Mouse (Mus musculus) kidney, adult 10 weeks (tissue): ENCODE data around the gene Olfr651. TPM values are rescaled to one million over a fixed set of nuclear protein-coding genes. Genes with fewer than 3 reads are reported as not detected.

Source experiments
- polyA plus RNA-seq: library from polyadenylated mRNA; stranded (reverse); fragments of 350-450 nt; fragmentation: Illumina TruSeq; extraction: RNeasy Lipid Tissue Mini Kit (QIAGEN cat#74804); gene quantifications from one replicate; pipeline ENCODE4 v1.2.3, GENCODE M21; 2014; ENCODE audit warnings: low read depth, low replicate concordance

Gene Olfr651
- polyA plus RNA-seq = not detected

DNA sequence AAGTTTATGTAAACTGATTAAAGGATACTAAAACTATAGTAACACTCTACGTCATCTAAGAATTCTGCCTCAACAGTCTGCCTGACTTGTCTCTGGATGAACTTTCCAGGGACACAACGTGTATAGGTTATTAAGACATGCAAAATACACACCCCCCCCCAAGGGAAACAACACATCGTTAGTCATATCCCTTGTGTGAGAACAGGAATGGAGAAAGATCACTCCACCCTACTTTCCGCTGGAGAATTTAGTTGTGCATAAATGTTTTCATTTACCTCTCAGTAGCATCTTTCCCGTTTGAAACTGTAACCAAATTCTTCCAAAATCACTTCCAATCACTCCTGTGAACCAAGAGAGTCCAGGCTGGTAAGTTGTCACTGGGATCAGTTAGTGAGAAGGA is at the start of gene Olfr651:
Olfr651 (plus strand) TSS at position 301 of the 400 bp plus-strand sequence.

DNA sequence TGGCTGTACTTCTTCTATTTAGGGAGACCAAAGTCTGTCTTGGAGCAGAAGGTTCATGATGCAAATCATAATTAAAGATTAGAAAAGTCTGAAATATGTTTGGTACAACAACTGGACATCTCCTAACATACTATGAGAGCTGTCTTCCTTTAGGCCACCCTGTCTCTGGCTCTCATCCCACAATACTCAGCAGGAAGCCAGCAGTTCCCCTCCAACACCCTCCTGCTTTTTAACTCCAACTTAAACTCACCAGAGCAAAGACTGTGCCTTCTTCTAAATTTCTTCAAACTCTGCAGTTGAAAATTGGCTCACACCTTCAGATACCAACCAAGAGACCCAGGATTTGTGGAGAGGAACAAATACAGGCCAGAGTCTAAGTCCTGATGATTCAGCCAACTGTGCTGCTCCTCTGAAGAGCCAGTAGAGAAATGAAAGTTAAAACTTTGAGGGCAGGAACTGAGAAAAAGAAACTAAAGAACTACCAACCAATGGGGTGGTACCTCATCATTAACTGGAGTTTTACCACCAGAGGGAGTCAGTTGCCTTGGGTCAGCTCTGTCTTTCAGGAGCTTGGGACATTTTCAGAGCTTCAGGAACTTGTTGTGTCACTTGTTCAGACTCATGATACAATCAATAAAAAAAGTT is 42.4 kb upstream of the Olfr651 start, which contains the start of gene Trim30d:
Trim30d (minus strand) TSS at position 429 of the 645 bp plus-strand sequence.

DNA sequence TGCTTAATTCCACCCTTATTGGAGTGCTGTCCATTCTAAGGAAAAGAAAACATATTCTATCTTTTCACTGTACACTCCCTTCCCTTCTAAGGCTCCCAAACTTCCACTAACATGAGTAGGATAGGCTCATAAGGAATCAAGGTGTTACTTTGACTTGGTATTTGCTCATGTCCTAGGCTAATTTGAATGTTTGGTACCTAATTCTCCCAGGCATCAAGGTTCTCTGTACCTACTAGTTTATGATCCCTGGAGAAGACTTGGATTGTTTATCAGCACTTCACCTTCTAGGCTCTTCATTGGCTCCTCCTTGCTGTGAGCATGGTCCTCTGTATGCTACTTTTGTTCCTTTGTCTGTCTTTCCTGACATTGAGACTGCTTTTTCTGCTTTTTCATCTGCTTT is 10.7 kb downstream of the Olfr651 start, which contains the start of gene Olfr652:
Olfr652 (plus strand) TSS at position 301 of the 400 bp plus-strand sequence.

DNA sequence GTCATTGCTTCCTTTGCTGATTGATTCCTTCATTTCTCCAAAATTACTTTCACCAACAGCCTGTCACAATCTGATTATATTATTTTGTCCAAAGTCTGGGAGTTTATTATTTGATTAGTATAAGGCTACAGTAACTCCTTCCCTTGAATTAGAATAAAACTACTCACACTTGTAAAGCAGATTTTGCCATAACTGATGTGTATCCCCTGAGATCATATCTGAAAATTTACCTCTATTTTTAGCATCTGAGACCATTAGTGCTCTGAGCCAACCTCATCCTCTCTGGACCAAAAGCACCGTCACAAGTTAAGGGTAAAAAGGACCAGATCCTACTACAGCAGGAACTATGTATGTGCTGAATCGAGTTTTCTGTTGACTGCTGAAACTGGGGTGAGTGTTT is 27.1 kb downstream of the Olfr651 start, which contains the start of gene Olfr653:
Olfr653 (plus strand) TSS at position 301 of the 400 bp plus-strand sequence.

DNA sequence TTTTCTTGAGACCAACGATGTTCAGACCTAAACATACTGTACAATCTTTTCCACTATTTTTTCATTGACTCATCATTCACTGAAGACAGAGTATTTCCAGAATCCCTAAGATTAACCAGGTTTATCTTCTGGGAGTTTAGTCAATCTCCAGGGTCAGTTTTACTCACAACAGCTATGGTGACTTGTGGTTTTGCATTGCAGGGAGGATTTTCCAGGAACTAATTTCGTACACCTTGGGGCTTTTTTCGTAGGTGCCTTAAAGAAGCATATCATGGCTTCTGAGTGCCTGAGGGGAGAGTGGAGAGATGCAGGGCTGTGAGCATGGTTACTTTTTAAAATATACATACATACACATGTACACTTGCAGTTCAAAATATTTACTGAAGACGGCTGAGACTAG is 36.8 kb downstream of the Olfr651 start, which contains the start of gene Olfr654:
Olfr654 (plus strand) TSS at position 301 of the 400 bp plus-strand sequence.

DNA sequence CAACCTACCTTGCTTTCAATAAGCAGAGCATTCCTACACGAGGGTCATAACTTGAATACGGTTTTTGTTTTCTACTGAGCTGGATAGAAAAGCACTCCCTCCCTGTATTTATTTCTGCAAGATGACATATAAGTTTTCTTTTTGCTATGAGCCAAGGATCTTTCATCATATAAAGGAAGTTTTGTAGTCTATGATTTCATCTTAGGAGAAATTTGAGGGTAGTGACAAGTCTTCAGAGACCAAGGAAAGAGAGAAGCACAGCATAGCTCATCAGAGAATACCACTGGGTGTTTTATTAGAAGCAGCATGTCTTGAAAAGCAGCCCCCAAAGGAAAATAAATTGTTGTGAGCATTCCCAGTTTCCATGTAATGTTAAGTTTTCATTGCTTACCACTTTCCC is 51.7 kb downstream of the Olfr651 start, which contains the start of gene Olfr655:
Olfr655 (minus strand) TSS at position 101 of the 400 bp plus-strand sequence.

Other genes with a start within 250 kb of the Olfr651 start
- 17.3 TPM for gene Trim12a, start 234.7 kb upstream of the Olfr651 start, polyA plus RNA-seq
- 0.32 TPM for gene Trim34b, start 220.7 kb upstream of the Olfr651 start, polyA plus RNA-seq
- gene Trim12c, start 196.8 kb upstream of the Olfr651 start, polyA plus RNA-seq = 13.9 TPM
- 0.12 TPM for gene Trim30b, start 180.2 kb upstream of the Olfr651 start, polyA plus RNA-seq
- gene Trim30c, start 149.3 kb upstream of the Olfr651 start, polyA plus RNA-seq = not detected
- gene Trim30a, start 84.9 kb upstream of the Olfr651 start, polyA plus RNA-seq = 12.9 TPM
- 5.3 TPM for gene Trim30d, start 42.3 kb upstream of the Olfr651 start, polyA plus RNA-seq
- gene Olfr652, start 10.8 kb downstream of the Olfr651 start, polyA plus RNA-seq = not detected
- not detected for gene Olfr653, start 27.2 kb downstream of the Olfr651 start, polyA plus RNA-seq
- gene Olfr654, start 36.9 kb downstream of the Olfr651 start, polyA plus RNA-seq = not detected
- not detected for gene Olfr655, start 51.6 kb downstream of the Olfr651 start, polyA plus RNA-seq
- gene Olfr656, start 63.8 kb downstream of the Olfr651 start, polyA plus RNA-seq = not detected
- not detected for gene Olfr657, start 74.7 kb downstream of the Olfr651 start, polyA plus RNA-seq
- not detected for gene Olfr658, start 97.2 kb downstream of the Olfr651 start, polyA plus RNA-seq
- gene Olfr659, start 116.6 kb downstream of the Olfr651 start, polyA plus RNA-seq = not detected
- gene Olfr661, start 136.4 kb downstream of the Olfr651 start, polyA plus RNA-seq = not detected
- gene Usp17le, start 227.3 kb downstream of the Olfr651 start, polyA plus RNA-seq = not detected